Mouse (Mus musculus) lung, adult 18-20 months (tissue): ENCODE measurements around the gene Akirin2.
A peak's percentile ranks its signal among the peaks of the same experiment; 100 is the strongest.

Experiments used
- DNase-seq, 2 experiments: peaks; one replicate each; pipeline ENCODE4 v3.0.0; 2022; ENCODE audit warnings: mixed read lengths in 2 of 2

Gene Akirin2

GRCm38 (mm10) chr4:34584871-34585607, 34.3 kb downstream of the Akirin2 start:
- no peak for DNase-seq

GRCm38 (mm10) chr4:34603123-34603522, 52.4 kb downstream of the Akirin2 start:
- no peak for DNase-seq

GRCm38 (mm10) chr4:34606658-34607057, 55.9 kb downstream of the Akirin2 start:
- DNase-seq, result no peak

GRCm38 (mm10) chr4:34613571-34614145, 62.9 kb downstream of the Akirin2 start:
- DNase-seq, result peak in 1 of 2 experiments; percentile 5

- DNase-seq, result peak; percentile 92 to 93
These were observed 63.9 kb downstream of the Akirin2 start, which contains the start of the genes Orc3 and Rars2 for GRCm38 (mm10) chr4:34614630-34615094. Gene Orc3 (minus strand): TSS chr4:34614944. Gene Rars2 (plus strand): TSS chr4:34614957.

GRCm38 (mm10) chr4:34615303-34615702, 64.6 kb downstream of the Akirin2 start:
- peak in 1 of 2 experiments; percentile 7 for DNase-seq

GRCm38 (mm10) chr4:34616146-34616545, 65.4 kb downstream of the Akirin2 start:
- DNase-seq, result no peak
